Mouse (Mus musculus): ENCODE measurements at regions not wholly inside any gene's neighbourhood (a gene's known extent, or its start where the extent isn't known, plus 50 kb on each side); places are given as distances from the start of the nearest gene placed in this dataset.

DNA sequence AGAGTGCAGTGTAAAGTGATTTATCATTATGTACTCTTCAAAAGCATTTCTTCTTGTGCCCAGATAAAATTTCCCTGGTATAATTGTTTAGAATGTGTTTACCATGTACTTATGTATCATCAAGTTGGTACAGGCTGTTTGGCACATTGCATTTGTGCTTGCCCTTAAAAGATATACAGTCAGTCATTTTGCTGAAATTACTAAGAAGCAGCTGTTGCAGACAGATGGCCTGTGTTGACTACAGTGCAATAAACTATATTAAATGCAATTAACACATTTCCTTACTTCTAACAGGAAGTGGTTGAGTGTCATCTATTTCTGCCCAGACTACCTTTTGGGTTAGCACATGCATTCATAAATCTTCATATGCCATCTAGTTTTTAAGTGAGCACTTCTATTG, 954.9 kb upstream of the 4931408C20Rik start:
- TF ChIP-seq CTCF (conservative IDR thresholded peaks at IDR 0.05): no peak
- DNase-seq (ENCODE audit: low spot score in 2 of 2): peak; percentile 14 to 35
- no peak overlapping the region for H3K27ac ChIP-seq
- H3K4me3 ChIP-seq: no peak overlapping the region

DNA sequence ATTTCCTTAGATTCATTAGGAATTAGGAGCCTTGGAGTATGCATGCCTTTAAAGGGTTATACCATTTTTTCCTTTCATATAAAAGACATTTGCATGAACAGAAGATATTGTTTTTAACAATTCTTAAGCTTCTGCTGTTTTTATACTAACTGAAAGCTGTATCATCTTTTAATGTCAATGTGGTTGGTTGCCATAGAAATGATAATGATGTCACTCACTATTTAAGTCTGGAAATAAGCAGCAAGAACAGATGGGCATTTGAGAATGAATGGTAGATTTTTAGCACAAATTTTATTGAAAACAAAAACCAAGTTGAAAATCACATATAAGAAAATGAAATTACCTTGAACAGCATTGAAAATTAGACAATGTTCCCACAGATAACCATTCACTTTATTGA, 941.8 kb upstream of the 4931408C20Rik start:
- no peak overlapping the region for H3K4me3 ChIP-seq
- DNase-seq (ENCODE audit: low spot score in 2 of 2): peak in 1 of 2 experiments; percentile 40
- peak overlapping the region; percentile 82 for H3K27ac ChIP-seq
- no peak for TF ChIP-seq CTCF (conservative IDR thresholded peaks at IDR 0.05)

- TF ChIP-seq CTCF (conservative IDR thresholded peaks at IDR 0.05): no peak
- Histone ChIP-seq H3K27ac (no peak overlapping the region), H3K4me3 (no peak overlapping the region)
Measured at GRCm38 (mm10) chr1:27616250-27616649, 929.0 kb upstream of the 4931408C20Rik start.

GRCm38 (mm10) chr1:27608606-27609005, 921.3 kb upstream of the 4931408C20Rik start:
- Histone ChIP-seq H3K27ac (no peak overlapping the region), H3K4me3 (no peak overlapping the region; the same call in 1 of the 2 replicates)
- no peak for TF ChIP-seq CTCF (conservative IDR thresholded peaks at IDR 0.05)
- DNase-seq (ENCODE audit: low spot score in 2 of 2): peak in 1 of 2 experiments; percentile 51

More at GRCm38 (mm10) chr1:27616250-27616649, 929.0 kb upstream of the 4931408C20Rik start:
- no peak for DNase-seq (ENCODE audit: low spot score in 2 of 2)

- Histone ChIP-seq H3K4me3 (no peak overlapping the region), H3K27ac (no peak overlapping the region)
- DNase-seq (ENCODE audit: low spot score in 2 of 2): no peak
- no peak for TF ChIP-seq CTCF (conservative IDR thresholded peaks at IDR 0.05)
Measured at GRCm38 (mm10) chr1:27578776-27579175, 891.5 kb upstream of the 4931408C20Rik start.

DNA sequence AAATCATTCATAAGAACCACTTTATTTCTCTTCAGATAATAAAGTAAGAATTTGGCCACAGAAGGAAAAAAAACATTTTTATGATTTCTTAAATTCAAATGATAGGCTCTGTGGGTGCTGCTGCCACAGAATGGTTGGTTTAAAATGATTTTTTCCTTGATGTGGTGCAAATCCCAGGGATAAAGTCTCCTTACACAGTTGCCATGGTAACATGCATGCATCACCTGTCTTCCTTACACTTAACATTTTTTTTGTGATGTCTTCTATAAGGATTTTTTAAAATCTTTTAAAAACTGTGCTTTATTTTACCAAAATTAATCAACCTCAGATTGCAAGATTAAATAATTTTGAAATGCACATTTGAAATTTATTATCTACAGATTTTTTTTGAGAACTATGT, 872.2 kb upstream of the 4931408C20Rik start:
- H3K27ac ChIP-seq: no peak overlapping the region
- no peak overlapping the region for H3K4me3 ChIP-seq
- no peak for DNase-seq (ENCODE audit: low spot score in 2 of 2)
- no peak for TF ChIP-seq CTCF (conservative IDR thresholded peaks at IDR 0.05)

DNA sequence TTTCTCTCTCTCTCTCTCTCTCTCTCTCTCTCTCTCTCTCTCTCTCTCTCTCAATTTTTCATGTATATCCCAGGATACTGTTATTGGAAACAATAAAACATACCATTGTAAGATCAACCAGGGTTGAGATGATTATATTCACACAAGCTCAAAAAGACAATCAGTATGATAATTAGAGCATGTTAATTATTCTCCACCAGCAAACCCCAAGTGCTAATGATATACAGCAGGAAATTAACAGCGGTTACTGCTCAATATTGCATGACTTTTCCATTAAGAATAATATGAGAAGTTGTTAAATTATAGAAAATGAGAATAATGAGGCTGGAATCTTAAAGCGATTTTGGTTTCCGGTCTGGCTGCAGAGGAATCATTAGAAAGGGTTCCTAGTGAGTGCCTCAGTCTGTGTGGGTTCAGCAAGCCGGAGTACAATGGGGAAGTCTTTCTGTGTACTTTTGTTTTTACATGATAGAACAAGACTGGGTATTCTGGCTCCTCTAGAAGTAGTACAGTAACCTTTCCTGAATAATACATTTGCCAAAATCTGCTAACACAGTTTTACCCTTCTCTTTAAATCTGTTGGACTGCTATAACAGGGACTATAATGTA, 823.6 kb upstream of the 4931408C20Rik start:
- no peak for DNase-seq (ENCODE audit: low spot score in 2 of 2)
- H3K4me3 ChIP-seq: no peak overlapping the region
- TF ChIP-seq CTCF (conservative IDR thresholded peaks at IDR 0.05): no peak
- no peak overlapping the region for H3K27ac ChIP-seq

DNA sequence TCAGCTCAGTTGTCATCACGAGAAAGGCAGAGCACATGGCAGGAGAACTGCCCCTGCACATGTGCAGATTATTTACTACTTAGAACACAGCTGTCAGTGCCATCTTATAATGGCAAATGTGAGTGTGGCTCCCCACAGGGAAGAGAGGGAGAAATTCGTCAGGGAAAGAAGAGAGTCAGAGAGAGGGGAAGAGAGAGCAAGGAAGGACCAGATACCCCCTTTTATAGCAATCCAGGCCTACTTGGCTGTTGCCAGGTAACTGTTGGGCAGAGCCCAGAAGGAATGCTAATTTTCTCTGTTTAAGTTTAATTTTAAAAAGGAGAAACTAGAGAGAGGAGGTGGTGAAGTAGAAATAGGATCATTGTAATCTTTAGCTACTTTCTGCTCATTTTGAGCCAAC, 816.5 kb upstream of the 4931408C20Rik start:
- no peak overlapping the region for H3K27ac ChIP-seq
- TF ChIP-seq CTCF (conservative IDR thresholded peaks at IDR 0.05): no peak
- DNase-seq (ENCODE audit: low spot score in 2 of 2): no peak
- H3K4me3 ChIP-seq: no peak overlapping the region

DNA sequence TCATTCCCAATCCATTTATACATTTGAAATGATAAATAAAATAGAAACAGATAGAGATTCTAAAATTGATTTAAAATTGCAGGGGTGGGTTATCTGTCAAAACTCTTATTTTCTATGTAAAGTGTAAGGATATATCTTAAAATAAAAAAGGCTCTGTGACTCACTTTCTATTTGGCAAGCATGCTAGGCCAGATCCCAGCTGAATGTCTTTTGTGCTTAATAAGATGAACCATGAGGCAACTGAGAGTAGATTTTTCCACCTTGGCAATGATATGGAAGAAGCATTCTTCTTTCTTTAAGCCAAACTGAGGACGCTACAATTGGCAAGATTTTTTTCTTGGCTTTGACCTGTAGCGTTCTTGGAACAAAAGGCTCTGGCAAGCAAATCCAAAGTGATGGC, 791.7 kb upstream of the 4931408C20Rik start:
- Histone ChIP-seq H3K4me3 (no peak overlapping the region), H3K27ac (no peak overlapping the region)
- TF ChIP-seq CTCF (conservative IDR thresholded peaks at IDR 0.05): no peak
- DNase-seq (ENCODE audit: low spot score in 2 of 2): peak in 1 of 2 experiments; percentile 22

DNA sequence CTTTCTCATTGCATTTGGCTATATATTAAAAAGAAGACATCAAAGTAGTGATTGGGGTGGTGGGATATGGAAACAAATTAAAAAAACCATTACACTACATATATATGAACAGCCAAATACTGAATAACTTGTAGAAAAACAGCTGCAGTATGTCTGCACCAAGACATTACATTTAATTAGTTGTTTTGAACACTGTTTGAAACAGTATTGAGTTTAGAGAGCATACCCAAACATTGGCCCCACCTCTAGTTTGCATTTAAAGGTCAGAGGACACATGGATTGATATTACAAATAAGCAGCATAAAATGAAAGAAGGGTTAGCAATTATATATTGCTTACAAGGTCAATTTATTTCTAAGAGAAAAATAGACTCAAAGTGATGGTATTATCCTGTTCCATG, 758.8 kb upstream of the 4931408C20Rik start:
- Histone ChIP-seq H3K4me3 (no peak overlapping the region), H3K27ac (no peak overlapping the region)
- TF ChIP-seq CTCF (conservative IDR thresholded peaks at IDR 0.05): no peak
- no peak for DNase-seq (ENCODE audit: low spot score in 2 of 2)
